Mouse (Mus musculus) inflammation-experienced regulatory T-cells (primary cell): Measurements from ENCODE around the gene Ccn2. TPM values are rescaled to one million over a fixed set of nuclear protein-coding genes. Genes with fewer than 3 reads are reported as not detected.

Experiments
- polyA plus RNA-seq, 2 experiments: library from polyadenylated mRNA; unstranded; fragments of 100-300 nt; shearing (Covaris generic); gene quantifications; one replicate each; pipeline ENCODE4 v1.2.1; 2017

The Ccn2 gene
- 1 to 10 TPM in 1 of 2 experiments, under 1 TPM in 1; 0.19 to 1.4 TPM for polyA plus RNA-seq

DNA sequence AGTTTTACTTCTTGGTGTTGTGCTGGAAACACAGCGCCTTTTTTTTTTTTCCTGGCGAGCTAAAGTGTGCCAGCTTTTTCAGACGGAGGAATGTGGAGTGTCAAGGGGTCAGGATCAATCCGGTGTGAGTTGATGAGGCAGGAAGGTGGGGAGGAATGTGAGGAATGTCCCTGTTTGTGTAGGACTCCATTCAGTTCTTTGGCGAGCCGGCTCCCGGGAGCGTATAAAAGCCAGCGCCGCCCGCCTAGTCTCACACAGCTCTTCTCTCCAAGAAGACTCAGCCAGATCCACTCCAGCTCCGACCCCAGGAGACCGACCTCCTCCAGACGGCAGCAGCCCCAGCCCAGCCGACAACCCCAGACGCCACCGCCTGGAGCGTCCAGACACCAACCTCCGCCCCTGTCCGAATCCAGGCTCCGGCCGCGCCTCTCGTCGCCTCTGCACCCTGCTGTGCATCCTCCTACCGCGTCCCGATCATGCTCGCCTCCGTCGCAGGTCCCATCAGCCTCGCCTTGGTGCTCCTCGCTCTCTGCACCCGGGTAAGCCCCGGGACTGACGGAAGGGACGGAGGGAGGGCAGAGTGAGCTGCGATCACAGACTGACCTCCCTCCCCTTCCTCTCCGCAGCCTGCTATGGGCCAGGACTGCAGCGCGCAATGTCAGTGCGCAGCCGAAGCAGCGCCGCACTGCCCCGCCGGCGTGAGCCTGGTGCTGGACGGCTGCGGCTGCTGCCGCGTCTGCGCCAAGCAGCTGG lies at the start of gene Ccn2:
TSS of gene Ccn2 (plus strand) at position 193 of the 753 bp plus-strand sequence.

Other genes with a start within 250 kb of the Ccn2 start
- 10 to 100 TPM; 13.7 to 14.9 TPM for gene Enpp1, start 116.7 kb downstream of the Ccn2 start, polyA plus RNA-seq
- 1 to 10 TPM in 1 of 2 experiments, under 1 TPM in 1; 0.53 to 2.0 TPM for gene Enpp3, start 247.4 kb downstream of the Ccn2 start, polyA plus RNA-seq